Mouse (Mus musculus) cerebellum, adult 2 months (tissue): ENCODE results near the gene Atg101. TPM values are rescaled to one million over a fixed set of nuclear protein-coding genes. Genes with fewer than 3 reads are reported as not detected.

ENCODE experiments used
- DNase-seq, 2 experiments: peaks; one replicate each; pipeline ENCODE4 v3.0.0; 2021
- H3K27ac ChIP-seq: fragments of 200-500 bp; 2 replicates; pipeline ENCODE4 v1.5.1; 2012; ENCODE audit warnings: low read length, control low read depth, inconsistent platforms; ENCODE audit not compliant: insufficient read depth
- H3K27me3 ChIP-seq: fragments of 200-500 bp; 2 replicates; pipeline ENCODE4 v1.6.1; 2012; ENCODE audit warnings: inconsistent platforms, mild to moderate bottlenecking, low read length, moderate library complexity; ENCODE audit not compliant: control insufficient read depth, insufficient read depth
- H3K4me1 ChIP-seq: fragments of 200-500 bp; 2 replicates; pipeline ENCODE4 v1.6.1; 2011; ENCODE audit warnings: low read length; ENCODE audit not compliant: control insufficient read depth, insufficient read depth
- H3K4me3 ChIP-seq: fragments of 200-500 bp; replicated peaks from 2 replicates; pipeline ENCODE3; 2011; ENCODE audit warnings: mild to moderate bottlenecking, low read depth, low read length, control low read depth; ENCODE audit not compliant: insufficient read depth
- CTCF ChIP-seq: fragments of 200-500 bp; IDR thresholded peaks from 2 replicates; pipeline ENCODE4 v1.5.1; 2011; ENCODE audit warnings: low read depth, mild to moderate bottlenecking, control low read depth, low read length, moderate library complexity, borderline replicate concordance; ENCODE audit not compliant: insufficient read depth
- POLR2A ChIP-seq: fragments of 200-500 bp; IDR thresholded peaks from 2 replicates; pipeline ENCODE4 v1.6.1; 2011; ENCODE audit warnings: low read length, control low read depth, borderline replicate concordance; ENCODE audit not compliant: insufficient read depth
- WGBS: fragments of 180-500 bp; shearing (Covaris S2); methylation state at CpG from one replicate; pipeline ENCODE4 v1.1.7; 2018; 5-methylcytosine and 5-hydroxymethylcytosine counted together
- polyA plus RNA-seq: library from polyadenylated mRNA; depleted of rRNA; stranded (reverse); fragments of >200 nt; gene quantifications from 2 replicates; pipeline ENCODE4 v1.2.3, GENCODE M21; 2012

Atg101 gene
- polyA plus RNA-seq, 1 experiment = 49.6 TPM

GRCm38 (mm10) chr15:101316279-101316912 lies 32.3 kb downstream of the Atg101 start:
- WGBS = 54% methylated on average over 13 of the region's 13 CpGs
- no peak for DNase-seq
- TF ChIP-seq CTCF (no peak), POLR2A (no peak)
- H3K4me1 ChIP-seq = no peaks in the 10 kb centered on the region
- no peak overlapping the region for H3K4me3 ChIP-seq
- H3K27me3 ChIP-seq = no peaks in the 10 kb centered on the region
- H3K27ac ChIP-seq = no peak overlapping the region

DNA sequence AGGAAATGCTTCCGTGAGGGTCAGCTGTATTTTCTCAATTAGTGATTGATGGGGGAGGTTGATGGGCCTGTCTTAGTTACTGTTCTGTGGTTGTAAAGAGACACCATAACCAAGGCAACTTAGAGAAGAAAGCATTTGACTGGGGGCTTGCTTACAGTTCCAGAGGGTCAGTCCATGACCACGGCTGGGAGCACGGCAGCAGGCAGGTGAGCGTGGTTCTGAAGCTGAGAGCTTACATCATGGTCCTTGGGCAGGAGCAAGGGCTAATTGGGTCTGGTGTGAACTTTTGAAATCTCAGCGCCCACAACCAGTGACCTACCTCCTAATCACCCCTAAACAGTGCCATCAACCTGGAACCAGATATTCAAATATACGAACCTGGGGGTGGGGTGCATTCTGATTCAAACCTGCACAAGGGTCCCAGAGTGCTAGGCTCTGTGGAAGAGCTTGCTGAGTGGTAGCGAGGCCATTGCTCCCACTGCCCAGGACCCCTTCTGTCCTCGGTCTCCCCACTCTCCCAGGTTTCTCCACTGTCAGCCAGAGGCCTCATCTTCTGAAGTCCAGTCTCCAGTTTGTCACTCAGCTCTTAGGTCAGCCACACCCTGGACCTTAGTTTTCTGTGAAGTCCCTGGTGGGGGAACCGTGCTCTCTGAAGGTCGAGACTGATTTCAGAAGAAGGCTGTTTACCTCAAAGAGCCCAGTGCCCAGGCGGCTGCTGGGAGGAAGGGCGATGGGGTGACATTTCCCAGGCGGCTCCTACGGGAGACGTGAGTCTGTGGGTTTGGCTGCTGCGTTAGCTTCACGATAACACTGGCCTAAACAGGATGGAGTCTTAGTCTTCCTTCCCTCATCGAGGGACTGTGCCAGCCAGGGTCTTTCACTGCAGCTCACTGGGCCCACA lies 33.1 kb downstream of the Atg101 start:
- no peaks in the 10 kb centered on the region for H3K27me3 ChIP-seq
- H3K4me3 ChIP-seq = no peak overlapping the region
- no peaks in the 10 kb centered on the region for H3K4me1 ChIP-seq
- no peak for DNase-seq
- TF ChIP-seq CTCF (no peak), POLR2A (no peak)
- no peak overlapping the region for H3K27ac ChIP-seq
- WGBS = 86% methylated on average over 18 of the region's 18 CpGs

GRCm38 (mm10) chr15:101317814-101318500 lies 33.9 kb downstream of the Atg101 start:
- Histone ChIP-seq H3K4me1 (no peaks in the 10 kb centered on the region), H3K27ac (no peak overlapping the region), H3K27me3 (no peaks in the 10 kb centered on the region), H3K4me3 (no peak overlapping the region)
- no peak for DNase-seq
- no peak for TF ChIP-seq POLR2A
- no peak for TF ChIP-seq CTCF
- 89% methylated on average over 2 of the region's 2 CpGs for WGBS

- no peak overlapping the region for H3K27ac ChIP-seq
- no peak overlapping the region for H3K4me3 ChIP-seq
- no peaks in the 10 kb centered on the region for H3K27me3 ChIP-seq
- DNase-seq = no peak
- WGBS = 78% methylated on average over 14 of the region's 14 CpGs
- H3K4me1 ChIP-seq = no peaks in the 10 kb centered on the region
- no peak for TF ChIP-seq CTCF
- TF ChIP-seq POLR2A = no peak
These were observed 35.1 kb downstream of the Atg101 start for GRCm38 (mm10) chr15:101318889-101319765.

DNA sequence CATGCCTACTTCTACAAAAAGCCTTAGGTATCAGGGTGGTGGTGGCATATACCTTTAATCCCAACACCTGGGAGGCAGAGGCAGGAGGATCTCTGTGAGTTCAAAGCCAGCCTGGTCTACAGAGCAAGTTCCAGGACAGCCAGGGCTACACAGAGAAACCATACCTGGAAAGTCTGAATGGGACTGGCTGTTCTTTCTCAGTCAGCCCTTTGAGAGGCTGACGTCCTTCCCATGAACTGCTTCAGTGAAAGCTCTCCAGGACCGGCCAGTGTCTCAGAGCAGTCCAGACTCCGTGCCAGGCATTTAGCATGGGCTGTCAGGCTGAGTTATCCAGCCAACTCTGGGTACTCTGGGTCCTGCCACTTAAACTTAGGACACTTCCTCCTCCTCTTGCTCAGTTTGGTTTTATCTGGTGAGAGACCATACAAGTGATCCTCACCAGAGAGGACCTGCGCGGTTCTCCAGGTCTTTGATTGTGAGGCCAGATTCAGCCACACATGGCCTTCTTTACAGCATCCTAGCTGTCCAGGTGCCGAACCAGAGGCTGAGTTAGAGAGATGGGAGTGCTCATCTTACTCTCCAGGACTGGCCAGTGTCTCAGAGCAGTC lies 36.0 kb downstream of the Atg101 start:
- H3K27me3 ChIP-seq = no peaks in the 10 kb centered on the region
- no peak for DNase-seq
- WGBS = 60% methylated on average over 6 of the region's 6 CpGs
- H3K4me3 ChIP-seq = no peak overlapping the region
- no peak overlapping the region; the same call in 1 of the 2 replicates for H3K27ac ChIP-seq
- TF ChIP-seq POLR2A = no peak
- no peak for TF ChIP-seq CTCF
- H3K4me1 ChIP-seq = no peaks in the 10 kb centered on the region

DNA sequence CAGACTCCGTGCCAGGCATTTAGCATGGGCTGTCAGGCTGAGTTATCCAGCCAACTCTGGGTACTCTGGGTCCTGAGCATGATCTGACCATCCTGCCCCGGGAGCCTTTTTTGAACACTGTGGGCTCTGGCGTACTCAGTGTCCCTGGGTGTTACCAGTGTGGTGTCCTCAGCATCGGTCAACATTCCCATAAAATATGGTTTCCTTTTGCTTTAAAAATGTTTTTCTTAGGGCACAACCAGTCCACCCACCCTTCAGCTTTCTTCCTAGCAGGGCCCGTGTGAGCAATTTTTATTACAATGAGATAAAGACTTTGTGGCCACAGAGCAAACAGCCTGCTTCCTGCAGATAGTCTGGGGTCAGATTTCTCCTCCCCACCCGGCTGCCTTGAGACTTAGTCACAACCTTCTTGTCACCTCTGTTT lies 36.6 kb downstream of the Atg101 start:
- no peaks in the 10 kb centered on the region for H3K4me1 ChIP-seq
- DNase-seq = no peak
- no peaks in the 10 kb centered on the region for H3K27me3 ChIP-seq
- TF ChIP-seq CTCF (no peak), POLR2A (no peak)
- 58% methylated on average over 6 of the region's 6 CpGs for WGBS
- H3K27ac ChIP-seq = no peak overlapping the region
- no peak overlapping the region for H3K4me3 ChIP-seq

GRCm38 (mm10) chr15:101321126-101321525 lies 37.1 kb downstream of the Atg101 start:
- 66% methylated on average over 5 of the region's 5 CpGs for WGBS
- Histone ChIP-seq H3K27me3 (no peaks in the 10 kb centered on the region), H3K4me1 (no peaks in the 10 kb centered on the region), H3K27ac (no peak overlapping the region), H3K4me3 (no peak overlapping the region)
- TF ChIP-seq POLR2A (no peak), CTCF (no peak)
- no peak for DNase-seq
